Mouse (Mus musculus): Measurements from ENCODE around the gene Pamr1.

DNA sequence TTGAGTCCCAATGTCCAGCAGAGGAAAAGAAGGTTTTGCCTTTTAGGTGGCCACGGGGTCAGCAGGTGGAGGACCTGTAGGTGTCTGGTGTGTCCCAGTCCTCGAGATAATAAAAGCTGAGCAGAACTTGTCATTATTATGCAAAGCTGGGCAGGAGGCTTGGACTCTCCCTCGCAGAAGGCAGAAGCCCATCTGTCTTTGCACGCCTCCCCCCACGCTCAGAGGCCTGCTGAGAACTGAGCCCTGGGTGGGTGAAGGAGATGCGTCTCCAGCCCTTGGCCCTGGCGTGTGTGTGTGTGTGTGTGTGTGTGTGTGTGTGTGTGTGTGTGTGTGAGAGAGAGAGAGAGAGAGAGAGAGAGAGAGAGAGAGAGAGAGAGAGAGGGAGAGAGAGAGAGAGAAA, 107.9 kb downstream of the Pamr1 start:
- TF ChIP-seq CTCF (IDR thresholded peaks at IDR 0.05; ENCODE audit: borderline replicate concordance, insufficient read depth, low read length) (no peak), POLR2A (IDR thresholded peaks at IDR 0.05; ENCODE audit: low read depth, low read length) (no peak)

All from embryonic fibroblast, embryonic 13.5 days (primary cell).